Mouse (Mus musculus): ENCODE data around the gene Wrap73. TPM values are rescaled to one million over a fixed set of nuclear protein-coding genes. Genes with fewer than 3 reads are reported as not detected.

Gene Wrap73
- polyA plus RNA-seq, 1 experiment from 2014 or later: 17.3 TPM

GRCm38 (mm10) chr4:154156050-154156449 lies 13.9 kb downstream of the Wrap73 start:
- DNase-seq (ENCODE audit: low spot score) (no peak), ATAC-seq (ENCODE audit: low FRiP score, low TSS enrichment) (no peak)
- WGBS: 76% methylated on average over 7 of the region's 7 CpGs
- Histone ChIP-seq H3K4me3 (ENCODE audit: low read depth, low read length) (no peak overlapping the region), H3K4me2 (replicated peaks; ENCODE audit: low read depth) (no peak overlapping the region), H3K4me1 (replicated peaks; ENCODE audit: control insufficient read depth, insufficient read depth) (no peaks in the 10 kb centered on the region; the same call in 1 of the 2 replicates), H3K27ac (replicated peaks) (no peak overlapping the region), H3K36me3 (ENCODE audit: control insufficient read depth, insufficient read depth, low read length) (peaks cover 18% of the 10 kb centered on the region), H3K9ac (ENCODE audit: low read length) (no peak overlapping the region), H3K27me3 (ENCODE audit: control insufficient read depth, insufficient read depth, low read length) (no peaks in the 10 kb centered on the region), H3K9me3 (ENCODE audit: control insufficient read depth, low read length) (no peaks in the 10 kb centered on the region)
- TF ChIP-seq CTCF (IDR thresholded peaks at IDR 0.05; ENCODE audit: low read depth) (no peak), EP300 (optimal IDR thresholded peaks at IDR 0.05) (no peak)

- TF ChIP-seq EP300 (optimal IDR thresholded peaks at IDR 0.05) (no peak), CTCF (IDR thresholded peaks at IDR 0.05; ENCODE audit: low read depth) (no peak)
These were observed 15.9 kb downstream of the Wrap73 start for GRCm38 (mm10) chr4:154157970-154158662.

GRCm38 (mm10) chr4:154159002-154159401 lies 16.8 kb downstream of the Wrap73 start:
- peak; percentile 85 for DNase-seq (ENCODE audit: low spot score)
- WGBS: 21% methylated on average over 6 of the region's 6 CpGs

More at GRCm38 (mm10) chr4:154157970-154158662, 15.9 kb downstream of the Wrap73 start:
- Histone ChIP-seq H3K9me3 (ENCODE audit: control insufficient read depth, low read length) (no peaks in the 10 kb centered on the region), H3K4me1 (replicated peaks; ENCODE audit: control insufficient read depth, insufficient read depth) (no peaks in the 10 kb centered on the region; the same call in 1 of the 2 replicates), H3K4me2 (replicated peaks; ENCODE audit: low read depth) (no peak overlapping the region), H3K4me3 (ENCODE audit: low read depth, low read length) (no peak overlapping the region), H3K27me3 (ENCODE audit: control insufficient read depth, insufficient read depth, low read length) (no peaks in the 10 kb centered on the region), H3K36me3 (ENCODE audit: control insufficient read depth, insufficient read depth, low read length) (peaks cover 10% of the 10 kb centered on the region), H3K27ac (replicated peaks) (no peak overlapping the region), H3K9ac (ENCODE audit: low read length) (no peak overlapping the region)
- no peak for DNase-seq (ENCODE audit: low spot score)
- no peak for ATAC-seq (ENCODE audit: low FRiP score, low TSS enrichment)
- WGBS: 93% methylated on average over 14 of the region's 14 CpGs

GRCm38 (mm10) chr4:154159961-154160537 lies 17.9 kb downstream of the Wrap73 start:
- TF ChIP-seq CTCF (IDR thresholded peaks at IDR 0.05; ENCODE audit: low read depth): no peak
- TF ChIP-seq EP300 (optimal IDR thresholded peaks at IDR 0.05): no peak
- no peaks in the 10 kb centered on the region for H3K9me3 ChIP-seq (ENCODE audit: control insufficient read depth, low read length)
- WGBS: 2% methylated on average over 33 of the region's 47 CpGs

More at GRCm38 (mm10) chr4:154159002-154159401, 16.8 kb downstream of the Wrap73 start:
- Histone ChIP-seq H3K4me3 (ENCODE audit: low read depth, low read length) (no peak overlapping the region), H3K36me3 (ENCODE audit: control insufficient read depth, insufficient read depth, low read length) (peaks cover 10% of the 10 kb centered on the region), H3K27ac (replicated peaks) (no peak overlapping the region), H3K27me3 (ENCODE audit: control insufficient read depth, insufficient read depth, low read length) (no peaks in the 10 kb centered on the region), H3K4me2 (replicated peaks; ENCODE audit: low read depth) (peak overlapping the region; percentile 89; the same call in 1 of the 2 replicates), H3K9me3 (ENCODE audit: control insufficient read depth, low read length) (no peaks in the 10 kb centered on the region), H3K9ac (ENCODE audit: low read length) (no peak overlapping the region), H3K4me1 (replicated peaks; ENCODE audit: control insufficient read depth, insufficient read depth) (no peaks in the 10 kb centered on the region; the same call in 1 of the 2 replicates)
- 0 out of 2 replicates have a peak, but pooled peaks have one; percentile 6 for ATAC-seq (ENCODE audit: low FRiP score, low TSS enrichment)
- TF ChIP-seq CTCF (IDR thresholded peaks at IDR 0.05; ENCODE audit: low read depth) (peak; percentile 99), EP300 (optimal IDR thresholded peaks at IDR 0.05) (no peak)

GRCm38 (mm10) chr4:154160538-154161390 lies 18.6 kb downstream of the Wrap73 start, which contains the start of gene Tprgl:
Gene Tprgl, minus strand, starts transcription at chr4:154160666.
- Histone ChIP-seq H3K27ac (replicated peaks) (peak within 1 kb of the TSS; percentile 92), H3K4me2 (replicated peaks; ENCODE audit: low read depth) (peak within 1 kb of the TSS; percentile 89), H3K4me3 (ENCODE audit: low read depth, low read length) (peak within 1 kb of the TSS; percentile 89), H3K27me3 (ENCODE audit: control insufficient read depth, insufficient read depth, low read length) (no peaks in the 10 kb centered on the region), H3K9ac (ENCODE audit: low read length) (peak within 1 kb of the TSS; percentile 82), H3K9me3 (ENCODE audit: control insufficient read depth, low read length) (no peaks in the 10 kb centered on the region), H3K4me1 (replicated peaks; ENCODE audit: control insufficient read depth, insufficient read depth) (no peaks in the 10 kb centered on the region; the same call in 1 of the 2 replicates), H3K36me3 (ENCODE audit: control insufficient read depth, insufficient read depth, low read length) (peaks cover 5% of the 10 kb centered on the region)
- ATAC-seq (ENCODE audit: low FRiP score, low TSS enrichment): peak; percentile 96
- TF ChIP-seq EP300 (optimal IDR thresholded peaks at IDR 0.05): no peak
- TF ChIP-seq CTCF (IDR thresholded peaks at IDR 0.05; ENCODE audit: low read depth): 0 out of 2 replicates have a peak, but pooled peaks have one; percentile 1
- DNase-seq (ENCODE audit: low spot score): peak; percentile 97
- under 1% methylated on average over 55 of the region's 75 CpGs for WGBS

More at GRCm38 (mm10) chr4:154159961-154160537, 17.9 kb downstream of the Wrap73 start:
- H3K4me1 ChIP-seq (replicated peaks; ENCODE audit: control insufficient read depth, insufficient read depth): no peaks in the 10 kb centered on the region; the same call in 1 of the 2 replicates
- H3K27ac ChIP-seq (replicated peaks): peak overlapping the region; percentile 92
- peak overlapping the region; percentile 82 for H3K9ac ChIP-seq (ENCODE audit: low read length)
- peaks cover 5% of the 10 kb centered on the region for H3K36me3 ChIP-seq (ENCODE audit: control insufficient read depth, insufficient read depth, low read length)
- DNase-seq (ENCODE audit: low spot score) (no peak), ATAC-seq (ENCODE audit: low FRiP score, low TSS enrichment) (peak; percentile 25)
- peak overlapping the region; percentile 89 for H3K4me2 ChIP-seq (replicated peaks; ENCODE audit: low read depth)
- H3K27me3 ChIP-seq (ENCODE audit: control insufficient read depth, insufficient read depth, low read length): no peaks in the 10 kb centered on the region
- H3K4me3 ChIP-seq (ENCODE audit: low read depth, low read length): peak overlapping the region; percentile 89
